Mouse (Mus musculus) liver, adult 2 months (tissue): Measurements from ENCODE around the gene Dot1l.

ENCODE experiments used
- CTCF ChIP-seq: fragments of 200-500 bp; IDR thresholded peaks from 2 replicates; pipeline ENCODE4 v1.5.1; 2011; ENCODE audit warnings: low read depth, low read length, control low read depth
- POLR2A ChIP-seq: fragments of 200-500 bp; IDR thresholded peaks from 2 replicates; pipeline ENCODE4 v1.6.1; 2011; ENCODE audit warnings: low read length, control low read depth; ENCODE audit not compliant: insufficient read depth; ENCODE audit errors: extremely low read depth

DNA sequence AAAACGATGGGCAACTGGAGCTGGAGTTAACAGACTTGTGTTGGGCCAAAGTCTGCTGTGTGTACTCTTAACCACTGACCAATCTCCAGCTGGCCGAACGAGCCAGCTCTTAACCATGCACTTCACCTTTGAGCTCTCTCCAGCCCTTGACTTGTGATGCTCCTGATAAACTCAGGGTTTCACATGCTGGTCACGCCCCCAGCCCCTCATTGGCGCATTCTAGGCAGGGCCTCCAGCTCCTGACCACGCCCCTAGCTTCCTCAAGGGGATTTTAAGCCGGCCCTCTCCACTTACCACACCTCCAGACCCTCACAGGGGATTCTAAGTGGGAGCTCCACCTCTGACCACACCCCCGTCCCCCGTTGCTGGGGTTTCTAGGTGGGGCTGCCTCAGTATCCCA lies 76.1 kb downstream of the Dot1l start:
- TF ChIP-seq CTCF (no peak), POLR2A (no peak)
